10 mouse cellular contexts compared by ENCODE assay signal in the genomic region with DNA sequence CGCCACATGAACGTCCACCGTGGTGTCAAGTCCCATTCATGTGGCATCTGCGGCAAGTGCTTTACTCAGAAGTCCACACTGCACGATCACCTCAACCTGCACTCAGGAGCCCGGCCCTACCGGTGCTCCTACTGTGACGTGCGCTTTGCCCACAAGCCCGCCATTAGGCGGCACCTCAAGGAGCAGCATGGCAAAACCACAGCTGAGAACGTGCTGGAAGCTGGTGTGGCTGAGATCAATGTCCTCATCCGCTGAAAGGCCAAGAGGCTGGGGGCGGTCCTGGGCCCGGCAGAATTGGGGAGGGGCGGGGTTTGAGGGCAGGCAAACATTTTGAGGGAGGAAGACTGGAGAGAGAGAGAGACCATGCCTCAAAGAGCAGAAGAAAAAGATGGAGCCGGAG. TPM values are rescaled to one million over a fixed set of nuclear protein-coding genes. Genes with fewer than 3 reads are reported as not detected.
A peak's percentile ranks its signal among the peaks of the same experiment; 100 is the strongest.
DNase-seq lines count a peak whose midpoint lies in the region; ATAC-seq and TF ChIP-seq lines count a peak whose summit lies in the region.
"Had no signal": no experiment of that assay in that cellular context is flagged by ENCODE, and none has a peak within 500 bp of the region (broad histone marks: within the 10 kb centered on the region; RNA-seq: fewer than 3 reads in every experiment).

No protein-coding gene starts in this region.

- no peak for DNase-seq in lung, embryonic 14.5 days
- DNase-seq in lung, postnatal 25 days (ENCODE audit: low spot score): no peak
- no peak for DNase-seq in embryonic facial prominence, embryonic 10.5 days (ENCODE audit: low spot score)
- no peak for DNase-seq in urinary bladder, adult 18-20 months (ENCODE audit: low spot score in 2 of 2)
- no peak for DNase-seq in right cerebral cortex, adult 2 months (ENCODE audit: low spot score in 2 of 2)
- DNase-seq in layer of hippocampus, postnatal 25 days (ENCODE audit: extremely low spot score in 1 of 2, low spot score in 1 of 2): no peak
- DNase-seq: lung, adult 2 months had no signal

- H3K4me2 ChIP-seq in lung, embryonic 14.5 days: peak overlapping the region; percentile 86
- H3K4me2 ChIP-seq in neural tube, embryonic 14.5 days (ENCODE audit: low read depth, low read length): peak overlapping the region; percentile 82; the same call in 1 of the 2 replicates

- H3K27ac ChIP-seq in lung, embryonic 14.5 days (ENCODE audit: low read depth): no peak overlapping the region
- H3K27ac ChIP-seq in embryonic facial prominence, embryonic 10.5 days (replicated peaks): 0 out of 2 replicates have a peak overlapping the region, but pooled peaks have one; percentile 99
- H3K27ac ChIP-seq in neural tube, embryonic 14.5 days (ENCODE audit: low read depth, low read length): no peak overlapping the region

- H3K4me1 ChIP-seq in lung, embryonic 14.5 days (ENCODE audit: insufficient read depth): peaks cover 11% of the 10 kb centered on the region; the same call in 1 of the 2 replicates
- H3K4me1 ChIP-seq in embryonic facial prominence, embryonic 10.5 days: peaks cover 59% of the 10 kb centered on the region
- peaks cover 37% of the 10 kb centered on the region for H3K4me1 ChIP-seq in neural tube, embryonic 14.5 days (ENCODE audit: control insufficient read depth, insufficient read depth, low read length)

- no peaks in the 10 kb centered on the region for H3K9me3 ChIP-seq in lung, embryonic 14.5 days (ENCODE audit: low read depth, low read length)
- peaks cover 4% of the 10 kb centered on the region; the same call in 1 of the 2 replicates for H3K9me3 ChIP-seq in embryonic facial prominence, embryonic 10.5 days
- no peaks in the 10 kb centered on the region for H3K9me3 ChIP-seq in neural tube, embryonic 14.5 days (ENCODE audit: control insufficient read depth, low read length)

- H3K27me3 ChIP-seq in lung, embryonic 14.5 days (ENCODE audit: insufficient read depth, low read length): no peaks in the 10 kb centered on the region
- H3K27me3 ChIP-seq in embryonic facial prominence, embryonic 10.5 days (replicated peaks; ENCODE audit: low read depth, poor library complexity, severe bottlenecking): no peaks in the 10 kb centered on the region
- no peaks in the 10 kb centered on the region for H3K27me3 ChIP-seq in neural tube, embryonic 14.5 days (ENCODE audit: control insufficient read depth, insufficient read depth, low read length)

- peak overlapping the region; percentile 6; the same call in 1 of the 2 replicates for H3K4me3 ChIP-seq in lung, embryonic 14.5 days (ENCODE audit: low read depth, low read length)
- H3K4me3 ChIP-seq in embryonic facial prominence, embryonic 10.5 days: peak overlapping the region; percentile 99
- H3K4me3 ChIP-seq in neural tube, embryonic 14.5 days (ENCODE audit: low read depth, low read length): no peak overlapping the region; the same call in 1 of the 2 replicates

- WGBS in lung, embryonic 14.5 days: 82% methylated on average over 17 of the region's 17 CpGs
- 89% methylated on average over 17 of the region's 17 CpGs for WGBS in embryonic facial prominence, embryonic 10.5 days
- 89% methylated on average over 17 of the region's 17 CpGs for WGBS in neural tube, embryonic 14.5 days

- ATAC-seq in lung, embryonic 14.5 days (ENCODE audit: insufficient read depth): no peak
- ATAC-seq in inflammation-experienced regulatory T-cells, adult 6 months: peak; percentile 24
- ATAC-seq in neural tube, embryonic 14.5 days (ENCODE audit: low read depth): no peak

- H3K9ac ChIP-seq in lung, embryonic 14.5 days: no peak overlapping the region
- no peak overlapping the region for H3K9ac ChIP-seq in neural tube, embryonic 14.5 days (replicated peaks; ENCODE audit: low read depth, low read length)

- TF ChIP-seq CTCF in lung, embryonic 14.5 days (IDR thresholded peaks at IDR 0.05; ENCODE audit: low read depth): no peak

- H3K36me3 ChIP-seq in lung, embryonic 14.5 days (ENCODE audit: insufficient read depth): peaks cover 16% of the 10 kb centered on the region
- peaks cover 25% of the 10 kb centered on the region for H3K36me3 ChIP-seq in embryonic facial prominence, embryonic 10.5 days (replicated peaks)
- no peaks in the 10 kb centered on the region for H3K36me3 ChIP-seq in neural tube, embryonic 14.5 days (ENCODE audit: control insufficient read depth, insufficient read depth, low read length)

RNA-seq across cellular contexts. Expression of gene C2, which starts 1.7 kb away (rescaled TPM):
- polyA plus RNA-seq in lung, embryonic 14.5 days (2014; fragmentation: Nextera tagmentation; extraction: Ambion mirVana): 1.3 and 1.4 TPM in 2 replicates
- 0.55 and 1.6 TPM in 2 replicates for polyA plus RNA-seq in embryonic facial prominence, embryonic 10.5 days (2016; fragmentation: Nextera tagmentation; extraction: Ambion mirVana)
- 1 to 10 TPM in 1 of 3 experiments, not detected in 2; 1.4 TPM for polyA plus RNA-seq in inflammation-experienced regulatory T-cells, adult 6 months (2017; shearing (Covaris generic))
- polyA plus RNA-seq in neural tube, embryonic 14.5 days (2014; fragmentation: Nextera tagmentation; extraction: Ambion mirVana): 1.5 and 2.1 TPM in 2 replicates
- 1 to 10 TPM in 1 of 2 experiments, under 1 TPM in 1; 0.86 to 1.9 TPM for total RNA-seq in layer of hippocampus, postnatal 25 days (2021)

RNA-seq across cellular contexts. Expression of gene Ehmt2, which starts 1.9 kb away (rescaled TPM):
- 64.1 and 71.0 TPM in 2 replicates for polyA plus RNA-seq in lung, embryonic 14.5 days (2014; fragmentation: Nextera tagmentation; extraction: Ambion mirVana)
- 96.5 and 103 TPM in 2 replicates for polyA plus RNA-seq in embryonic facial prominence, embryonic 10.5 days (2016; fragmentation: Nextera tagmentation; extraction: Ambion mirVana)
- polyA plus RNA-seq in inflammation-experienced regulatory T-cells, adult 6 months (2017; shearing (Covaris generic)): 10 to 100 TPM; 27.1 to 32.6 (median 29.4) TPM
- polyA plus RNA-seq in neural tube, embryonic 14.5 days (2014; fragmentation: Nextera tagmentation; extraction: Ambion mirVana): 78.1 and 86.8 TPM in 2 replicates
- total RNA-seq in layer of hippocampus, postnatal 25 days (2021): 100 to 1,000 TPM; 164 to 188 TPM

RNA-seq across cellular contexts. Expression of gene Gm20547, which starts 14.5 kb away (rescaled TPM):
- polyA plus RNA-seq in lung, embryonic 14.5 days (2014; fragmentation: Nextera tagmentation; extraction: Ambion mirVana): not detected in 2 replicates
- polyA plus RNA-seq in embryonic facial prominence, embryonic 10.5 days (2016; fragmentation: Nextera tagmentation; extraction: Ambion mirVana): not detected in 2 replicates
- under 1 TPM in 1 of 3 experiments, not detected in 2; 0.26 TPM for polyA plus RNA-seq in inflammation-experienced regulatory T-cells, adult 6 months (2017; shearing (Covaris generic))
- not detected in 2 replicates for polyA plus RNA-seq in neural tube, embryonic 14.5 days (2014; fragmentation: Nextera tagmentation; extraction: Ambion mirVana)
- not detected for total RNA-seq in layer of hippocampus, postnatal 25 days (2021)
- polyA plus RNA-seq: brain, embryonic 14.5 days; lung, adult 2 months had no signal

RNA-seq across cellular contexts. Expression of gene Zbtb12, which starts 17.1 kb away (rescaled TPM):
- 0.81 and 1.2 TPM in 2 replicates for polyA plus RNA-seq in lung, embryonic 14.5 days (2014; fragmentation: Nextera tagmentation; extraction: Ambion mirVana)
- polyA plus RNA-seq in embryonic facial prominence, embryonic 10.5 days (2016; fragmentation: Nextera tagmentation; extraction: Ambion mirVana): 4.8 and 6.2 TPM in 2 replicates
- polyA plus RNA-seq in inflammation-experienced regulatory T-cells, adult 6 months (2017; shearing (Covaris generic)): not detected
- 2.2 and 2.3 TPM in 2 replicates for polyA plus RNA-seq in neural tube, embryonic 14.5 days (2014; fragmentation: Nextera tagmentation; extraction: Ambion mirVana)
- 1 to 10 TPM; 7.3 to 7.7 TPM for total RNA-seq in layer of hippocampus, postnatal 25 days (2021)

RNA-seq across cellular contexts. Expression of gene Slc44a4, which starts 17.9 kb away (rescaled TPM):
- 0.42 and 0.55 TPM in 2 replicates for polyA plus RNA-seq in lung, embryonic 14.5 days (2014; fragmentation: Nextera tagmentation; extraction: Ambion mirVana)
- polyA plus RNA-seq in embryonic facial prominence, embryonic 10.5 days (2016; fragmentation: Nextera tagmentation; extraction: Ambion mirVana): 0.21 and 0.44 TPM in 2 replicates
- polyA plus RNA-seq in inflammation-experienced regulatory T-cells, adult 6 months (2017; shearing (Covaris generic)): not detected
- polyA plus RNA-seq in neural tube, embryonic 14.5 days (2014; fragmentation: Nextera tagmentation; extraction: Ambion mirVana): not detected in 2 replicates
- total RNA-seq in layer of hippocampus, postnatal 25 days (2021): under 1 TPM; 0.20 to 0.21 TPM
